Comparison of ENCODE assay signal across 29 mouse cellular contexts in genomic region chr13:36751861-36752260, GRCm38 (mm10). TPM values are rescaled to one million over a fixed set of nuclear protein-coding genes. Genes with fewer than 3 reads are reported as not detected.
DNase-seq lines count a peak whose midpoint lies in the region; ATAC-seq and TF ChIP-seq lines count a peak whose summit lies in the region.
"Had no signal": no experiment of that assay in that cellular context is flagged by ENCODE, and none has a peak within 500 bp of the region (broad histone marks: within the 10 kb centered on the region; RNA-seq: fewer than 3 reads in every experiment).

No protein-coding gene starts in this region.

- H3K27ac ChIP-seq in forebrain, embryonic 13.5 days = no peak overlapping the region
- H3K27ac ChIP-seq in forebrain, embryonic 16.5 days (ENCODE audit: low read length) = no peak overlapping the region
- no peak overlapping the region for H3K27ac ChIP-seq in hindbrain, embryonic 15.5 days (replicated peaks)
- H3K27ac ChIP-seq in hindbrain, embryonic 14.5 days = no peak overlapping the region
- no peak overlapping the region for H3K27ac ChIP-seq in midbrain, embryonic 13.5 days
- no peak overlapping the region for H3K27ac ChIP-seq in midbrain, embryonic 11.5 days (ENCODE audit: low read depth, low read length)
- no peak overlapping the region for H3K27ac ChIP-seq in midbrain, postnatal 0 days (ENCODE audit: low read depth, low read length)
- H3K27ac ChIP-seq: embryonic facial prominence, embryonic 13.5 days; heart, embryonic 10.5 days; heart, embryonic 15.5 days; kidney, postnatal 0 days; limb, embryonic 13.5 days; lung, embryonic 15.5 days; midbrain, embryonic 12.5 days; neural tube, embryonic 12.5 days had no signal

- no peak overlapping the region for H3K4me3 ChIP-seq in forebrain, embryonic 13.5 days
- H3K4me3 ChIP-seq in forebrain, embryonic 16.5 days (replicated peaks; ENCODE audit: low read length) = no peak overlapping the region
- no peak overlapping the region for H3K4me3 ChIP-seq in hindbrain, embryonic 15.5 days
- H3K4me3 ChIP-seq in hindbrain, embryonic 14.5 days (replicated peaks; ENCODE audit: low read length) = no peak overlapping the region
- no peak overlapping the region for H3K4me3 ChIP-seq in midbrain, embryonic 13.5 days (replicated peaks)
- H3K4me3 ChIP-seq in midbrain, embryonic 11.5 days (ENCODE audit: low read depth, low read length) = no peak overlapping the region
- no peak overlapping the region for H3K4me3 ChIP-seq in midbrain, postnatal 0 days (ENCODE audit: low read depth, low read length)
- H3K4me3 ChIP-seq: embryonic facial prominence, embryonic 13.5 days; heart, embryonic 10.5 days; heart, embryonic 15.5 days; limb, embryonic 13.5 days; lung, embryonic 15.5 days; midbrain, embryonic 12.5 days; myocyte; neural tube, embryonic 12.5 days had no signal

- H3K27me3 ChIP-seq in forebrain, embryonic 13.5 days = no peaks in the 10 kb centered on the region
- no peaks in the 10 kb centered on the region for H3K27me3 ChIP-seq in forebrain, embryonic 16.5 days (replicated peaks; ENCODE audit: control insufficient read depth, insufficient read depth, low read length)
- H3K27me3 ChIP-seq in hindbrain, embryonic 15.5 days = no peaks in the 10 kb centered on the region
- no peaks in the 10 kb centered on the region for H3K27me3 ChIP-seq in hindbrain, embryonic 14.5 days (ENCODE audit: control insufficient read depth, insufficient read depth, low read length)
- H3K27me3 ChIP-seq in midbrain, embryonic 13.5 days = no peaks in the 10 kb centered on the region
- H3K27me3 ChIP-seq in midbrain, embryonic 11.5 days (ENCODE audit: control insufficient read depth, insufficient read depth, low read length) = no peaks in the 10 kb centered on the region
- H3K27me3 ChIP-seq in midbrain, postnatal 0 days (ENCODE audit: insufficient read depth, low read length) = no peaks in the 10 kb centered on the region
- H3K27me3 ChIP-seq: embryonic facial prominence, embryonic 13.5 days; heart, embryonic 15.5 days; limb, embryonic 13.5 days; lung, embryonic 15.5 days; midbrain, embryonic 12.5 days; neural tube, embryonic 12.5 days had no signal

- 0 out of 2 replicates have a peak, but pooled peaks have one; percentile 41 for ATAC-seq in forebrain, embryonic 13.5 days
- no peak for ATAC-seq in forebrain, embryonic 16.5 days
- ATAC-seq in hindbrain, embryonic 15.5 days (ENCODE audit: low FRiP score, low read depth) = peak; percentile 56; the same call in 1 of the 2 replicates
- no peak for ATAC-seq in hindbrain, embryonic 14.5 days (ENCODE audit: low FRiP score)
- peak; percentile 56; the same call in 1 of the 2 replicates for ATAC-seq in midbrain, embryonic 13.5 days
- ATAC-seq in midbrain, embryonic 11.5 days (ENCODE audit: low FRiP score) = no peak
- ATAC-seq in midbrain, postnatal 0 days (ENCODE audit: low FRiP score) = peak; percentile 49; the same call in 1 of the 2 replicates
- ATAC-seq: intestine, embryonic 16.5 days had no signal

- no peaks in the 10 kb centered on the region; the same call in 1 of the 2 replicates for H3K4me1 ChIP-seq in forebrain, embryonic 13.5 days
- peaks cover 10% of the 10 kb centered on the region for H3K4me1 ChIP-seq in forebrain, embryonic 16.5 days (replicated peaks; ENCODE audit: control insufficient read depth, insufficient read depth, low read length)
- 0 out of 2 replicates have a peak, but pooled peaks cover 3% of the 10 kb centered on the region for H3K4me1 ChIP-seq in hindbrain, embryonic 15.5 days (replicated peaks)
- no peaks in the 10 kb centered on the region for H3K4me1 ChIP-seq in hindbrain, embryonic 14.5 days (replicated peaks; ENCODE audit: control insufficient read depth, insufficient read depth, low read length)
- peaks cover 5% of the 10 kb centered on the region; the same call in 1 of the 2 replicates for H3K4me1 ChIP-seq in midbrain, embryonic 13.5 days (replicated peaks)
- no peaks in the 10 kb centered on the region for H3K4me1 ChIP-seq in midbrain, embryonic 11.5 days (ENCODE audit: control insufficient read depth, insufficient read depth, low read length)
- H3K4me1 ChIP-seq in midbrain, postnatal 0 days (ENCODE audit: insufficient read depth, low read length) = no peaks in the 10 kb centered on the region
- H3K4me1 ChIP-seq: heart, embryonic 10.5 days; neural tube, embryonic 12.5 days had no signal

- TF ChIP-seq CTCF in midbrain, postnatal 0 days (IDR thresholded peaks at IDR 0.05) = no peak

- no peak overlapping the region for H3K4me2 ChIP-seq in forebrain, embryonic 13.5 days
- no peak overlapping the region for H3K4me2 ChIP-seq in forebrain, embryonic 16.5 days (ENCODE audit: low read length)
- no peak overlapping the region for H3K4me2 ChIP-seq in hindbrain, embryonic 15.5 days
- H3K4me2 ChIP-seq in hindbrain, embryonic 14.5 days (replicated peaks) = no peak overlapping the region
- H3K4me2 ChIP-seq in midbrain, embryonic 13.5 days (replicated peaks) = no peak overlapping the region
- H3K4me2 ChIP-seq in midbrain, embryonic 11.5 days = no peak overlapping the region
- no peak overlapping the region for H3K4me2 ChIP-seq in midbrain, postnatal 0 days (ENCODE audit: low read depth, low read length, poor library complexity, severe bottlenecking)
- H3K4me2 ChIP-seq: embryonic facial prominence, embryonic 13.5 days; heart, embryonic 15.5 days; limb, embryonic 13.5 days; liver, embryonic 11.5 days; lung, embryonic 15.5 days; midbrain, embryonic 12.5 days; neural tube, embryonic 12.5 days had no signal

- no peaks in the 10 kb centered on the region for H3K9me3 ChIP-seq in forebrain, embryonic 13.5 days (replicated peaks)
- no peaks in the 10 kb centered on the region for H3K9me3 ChIP-seq in forebrain, embryonic 16.5 days (ENCODE audit: control insufficient read depth, low read length)
- H3K9me3 ChIP-seq in hindbrain, embryonic 15.5 days = no peaks in the 10 kb centered on the region
- H3K9me3 ChIP-seq in hindbrain, embryonic 14.5 days (ENCODE audit: control insufficient read depth, low read length) = no peaks in the 10 kb centered on the region
- no peaks in the 10 kb centered on the region for H3K9me3 ChIP-seq in midbrain, embryonic 13.5 days
- no peaks in the 10 kb centered on the region for H3K9me3 ChIP-seq in midbrain, embryonic 11.5 days (ENCODE audit: control insufficient read depth, low read length)
- no peaks in the 10 kb centered on the region for H3K9me3 ChIP-seq in midbrain, postnatal 0 days (ENCODE audit: low read length)
- H3K9me3 ChIP-seq: embryonic facial prominence, embryonic 13.5 days; G1E; heart, embryonic 10.5 days; heart, embryonic 15.5 days; limb, embryonic 13.5 days; lung, embryonic 15.5 days; midbrain, embryonic 12.5 days; neural tube, embryonic 12.5 days had no signal

- H3K36me3 ChIP-seq in forebrain, embryonic 13.5 days (ENCODE audit: poor library complexity, severe bottlenecking) = no peaks in the 10 kb centered on the region
- H3K36me3 ChIP-seq in forebrain, embryonic 16.5 days (ENCODE audit: control insufficient read depth, insufficient read depth) = no peaks in the 10 kb centered on the region
- no peaks in the 10 kb centered on the region for H3K36me3 ChIP-seq in hindbrain, embryonic 15.5 days
- no peaks in the 10 kb centered on the region for H3K36me3 ChIP-seq in hindbrain, embryonic 14.5 days (replicated peaks; ENCODE audit: control insufficient read depth, insufficient read depth)
- H3K36me3 ChIP-seq in midbrain, embryonic 13.5 days = no peaks in the 10 kb centered on the region
- no peaks in the 10 kb centered on the region for H3K36me3 ChIP-seq in midbrain, embryonic 11.5 days (ENCODE audit: control insufficient read depth, insufficient read depth, low read length)
- H3K36me3 ChIP-seq in midbrain, postnatal 0 days (ENCODE audit: insufficient read depth, low read length) = no peaks in the 10 kb centered on the region
- H3K36me3 ChIP-seq: embryonic facial prominence, embryonic 13.5 days; G1E; heart, embryonic 10.5 days; heart, embryonic 15.5 days; limb, embryonic 13.5 days; lung, embryonic 15.5 days; midbrain, embryonic 12.5 days; neural tube, embryonic 12.5 days had no signal

- no peak for DNase-seq in hindbrain, embryonic 14.5 days (ENCODE audit: low spot score)
- no peak for DNase-seq in midbrain, embryonic 11.5 days (ENCODE audit: low spot score, missing footprints)
- DNase-seq in midbrain, postnatal 0 days (ENCODE audit: low spot score) = no peak
- DNase-seq: adrenal gland, adult 8-10 months; cerebellum, adult 11 months; cerebellum, adult 9-10 months; gastrocnemius, postnatal 10 days; kidney, adult 8-10 months; thymus, adult 2 months; thymus, postnatal 36 days had no signal

- WGBS in forebrain, embryonic 13.5 days = 43% methylated on average over 3 of the region's 3 CpGs
- WGBS in forebrain, embryonic 16.5 days = 45% methylated on average over 3 of the region's 3 CpGs
- 39% methylated on average over 3 of the region's 3 CpGs for WGBS in hindbrain, embryonic 15.5 days
- 49% methylated on average over 3 of the region's 3 CpGs for WGBS in hindbrain, embryonic 14.5 days
- WGBS in midbrain, embryonic 13.5 days = 50% methylated on average over 3 of the region's 3 CpGs
- 70% methylated on average over 3 of the region's 3 CpGs for WGBS in midbrain, embryonic 11.5 days
- 27% methylated on average over 3 of the region's 3 CpGs for WGBS in midbrain, postnatal 0 days

- H3K9ac ChIP-seq in forebrain, embryonic 13.5 days = no peak overlapping the region
- H3K9ac ChIP-seq in forebrain, embryonic 16.5 days (replicated peaks; ENCODE audit: low read depth, low read length) = no peak overlapping the region
- H3K9ac ChIP-seq in hindbrain, embryonic 15.5 days = no peak overlapping the region
- no peak overlapping the region for H3K9ac ChIP-seq in hindbrain, embryonic 14.5 days
- no peak overlapping the region for H3K9ac ChIP-seq in midbrain, embryonic 13.5 days (replicated peaks)
- no peak overlapping the region for H3K9ac ChIP-seq in midbrain, embryonic 11.5 days (ENCODE audit: low read length)
- no peak overlapping the region for H3K9ac ChIP-seq in midbrain, postnatal 0 days (replicated peaks; ENCODE audit: low read length, poor library complexity, severe bottlenecking)
- H3K9ac ChIP-seq: embryonic facial prominence, embryonic 13.5 days; heart, embryonic 15.5 days; limb, embryonic 13.5 days; lung, embryonic 15.5 days; midbrain, embryonic 12.5 days; neural tube, embryonic 12.5 days had no signal

RNA-seq across cellular contexts. Expression of gene Nrn1, which starts 16.9 kb away (rescaled TPM):
- 48.9 and 49.9 TPM in 2 replicates for polyA plus RNA-seq in forebrain, embryonic 13.5 days (2015; fragmentation: Nextera tagmentation; extraction: Ambion mirVana)
- polyA plus RNA-seq in forebrain, embryonic 16.5 days (2015; fragmentation: Nextera tagmentation; extraction: Ambion mirVana) = 51.0 and 51.3 TPM in 2 replicates
- polyA plus RNA-seq in hindbrain, embryonic 15.5 days (2015; fragmentation: Nextera tagmentation; extraction: Ambion mirVana) = 76.0 and 78.5 TPM in 2 replicates
- 64.6 and 83.7 TPM in 2 replicates for polyA plus RNA-seq in hindbrain, embryonic 14.5 days (2014; fragmentation: Nextera tagmentation; extraction: Ambion mirVana)
- 76.3 and 79.8 TPM in 2 replicates for polyA plus RNA-seq in midbrain, embryonic 13.5 days (2015; fragmentation: Nextera tagmentation; extraction: Ambion mirVana)
- polyA plus RNA-seq in midbrain, embryonic 11.5 days (2014; fragmentation: Nextera tagmentation; extraction: Ambion mirVana) = 52.7 and 53.5 TPM in 2 replicates
- total RNA-seq in midbrain, postnatal 0 days (2014; rRNA removed) = 122 and 155 TPM in 2 replicates
- polyA plus RNA-seq in midbrain, postnatal 0 days (2015; fragmentation: Nextera tagmentation; extraction: Ambion mirVana) = 54.0 and 67.8 TPM in 2 replicates
- total RNA-seq: common myeloid progenitor, adult 5-6 weeks; granulocyte monocyte progenitor cell, adult 5-6 weeks; megakaryocyte progenitor cell, adult 5-6 weeks had no signal
- polyA plus RNA-seq: G1E had no signal

Comparison
In these comparisons a context has a peak if more than half of its experiments do, and no peak if none do; other contexts are left out.
1. ATAC-seq: peak in forebrain, embryonic 13.5 days (single experiment), hindbrain, embryonic 15.5 days (single experiment), midbrain, embryonic 13.5 days (single experiment) and midbrain, postnatal 0 days (single experiment); none in forebrain, embryonic 16.5 days (single experiment), hindbrain, embryonic 14.5 days (single experiment) and midbrain, embryonic 11.5 days (single experiment).